Mouse (Mus musculus): ENCODE data around the gene Pfdn6.
"Not testable (repeated sequence)": the region's sequence is repeated elsewhere in the genome, so short reads cannot be mapped to it uniquely, and the experiment has no call there.

GRCm38 (mm10) chr17:33889941-33890532, 50.1 kb downstream of the Pfdn6 start:
- TF ChIP-seq CTCF (IDR thresholded peaks at IDR 0.05); POLR2A (IDR thresholded peaks at IDR 0.05; ENCODE audit: insufficient read depth, low read depth, low read length); EP300 (IDR thresholded peaks at IDR 0.05; ENCODE audit: insufficient read depth, low read depth, low read length): not testable (repeated sequence)
